Mouse (Mus musculus): ENCODE data around the gene Dact3.

The Dact3 gene

DNA sequence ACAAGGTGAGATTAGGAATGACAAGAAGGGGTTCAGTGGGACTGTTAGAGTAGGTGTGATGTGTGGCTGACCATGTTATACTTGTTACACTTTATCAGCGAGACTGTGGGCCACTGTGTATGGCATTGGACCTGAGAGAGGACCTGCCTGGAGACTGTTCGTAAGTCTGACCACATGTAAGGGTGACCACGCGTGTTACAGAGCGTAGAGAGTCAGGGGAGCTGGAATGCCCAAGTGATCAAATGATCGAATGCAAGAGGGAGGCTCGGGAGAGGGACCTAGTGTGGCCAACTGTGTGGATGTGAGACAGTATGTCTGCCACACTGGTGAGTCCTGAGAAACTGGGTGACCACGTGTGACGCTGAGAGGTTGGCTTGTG, 17.2 kb downstream of the Dact3 start:
- no peak for DNase-seq (ENCODE audit: low read depth)

GRCm38 (mm10) chr7:16893612-16894011, 18.5 kb downstream of the Dact3 start:
- DNase-seq (ENCODE audit: low read depth): no peak

GRCm38 (mm10) chr7:16894279-16894678, 19.2 kb downstream of the Dact3 start:
- no peak for DNase-seq (ENCODE audit: low read depth)

DNA sequence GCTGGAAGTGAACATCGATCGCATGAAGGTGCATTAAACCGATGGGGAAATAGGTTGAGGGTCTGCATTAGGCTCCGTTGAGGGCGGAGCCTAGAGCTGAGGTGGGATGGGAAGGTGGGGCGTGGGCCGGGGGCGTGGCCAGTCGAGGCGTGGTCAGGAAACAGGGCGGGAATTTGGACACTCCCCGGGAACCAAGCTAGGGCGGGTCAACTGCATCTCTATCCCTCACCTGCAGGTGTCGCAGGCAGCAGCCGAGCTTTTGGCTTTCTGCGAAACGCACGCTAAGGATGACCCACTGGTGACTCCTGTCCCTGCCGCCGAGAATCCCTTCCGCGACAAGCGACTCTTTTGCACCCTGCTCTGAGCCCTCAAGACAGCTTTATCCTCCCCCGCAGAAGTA, 19.9 kb downstream of the Dact3 start:
- DNase-seq (ENCODE audit: low read depth): peak; percentile 76

DNA sequence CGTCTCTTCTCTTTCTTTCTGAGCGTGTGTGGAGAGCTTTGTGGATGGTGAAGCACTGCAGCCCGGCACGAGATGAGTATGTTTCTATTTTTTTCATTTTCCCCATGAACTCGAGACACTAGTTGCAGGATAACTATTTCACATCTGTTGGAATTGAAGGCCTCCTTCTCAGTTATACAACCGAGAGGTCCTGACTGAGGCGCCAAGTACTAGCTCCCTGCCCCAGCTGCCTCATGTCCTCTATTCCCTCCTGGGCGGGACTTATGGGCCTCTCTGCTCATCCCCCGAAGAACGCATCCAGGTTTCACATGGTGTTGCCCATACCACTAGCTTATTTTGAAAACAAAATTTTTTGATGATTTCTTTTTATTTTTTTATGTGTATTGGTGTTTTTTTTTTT, 20.4 kb downstream of the Dact3 start:
- no peak for DNase-seq (ENCODE audit: low read depth)

DNA sequence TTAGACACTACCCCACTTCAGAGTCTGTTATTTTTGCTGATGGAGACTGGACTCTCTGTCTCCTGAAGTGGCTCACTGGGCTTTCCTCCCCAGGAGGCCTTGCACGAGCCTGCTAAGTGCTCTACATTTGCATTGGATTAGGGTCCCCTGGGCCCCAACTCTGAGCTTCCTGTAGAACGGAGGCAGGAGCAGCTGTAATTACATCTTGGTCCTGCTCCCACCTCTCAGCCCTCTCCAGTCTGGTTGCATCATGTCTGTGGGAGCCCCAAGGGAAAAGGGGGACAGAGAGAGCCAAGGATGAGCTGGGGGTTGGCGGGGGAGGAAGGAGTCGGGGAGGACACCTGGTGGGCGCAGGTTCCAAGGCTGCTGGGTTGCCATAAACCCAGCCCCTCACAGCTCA, 25.4 kb downstream of the Dact3 start:
- DNase-seq (ENCODE audit: low read depth): no peak

DNA sequence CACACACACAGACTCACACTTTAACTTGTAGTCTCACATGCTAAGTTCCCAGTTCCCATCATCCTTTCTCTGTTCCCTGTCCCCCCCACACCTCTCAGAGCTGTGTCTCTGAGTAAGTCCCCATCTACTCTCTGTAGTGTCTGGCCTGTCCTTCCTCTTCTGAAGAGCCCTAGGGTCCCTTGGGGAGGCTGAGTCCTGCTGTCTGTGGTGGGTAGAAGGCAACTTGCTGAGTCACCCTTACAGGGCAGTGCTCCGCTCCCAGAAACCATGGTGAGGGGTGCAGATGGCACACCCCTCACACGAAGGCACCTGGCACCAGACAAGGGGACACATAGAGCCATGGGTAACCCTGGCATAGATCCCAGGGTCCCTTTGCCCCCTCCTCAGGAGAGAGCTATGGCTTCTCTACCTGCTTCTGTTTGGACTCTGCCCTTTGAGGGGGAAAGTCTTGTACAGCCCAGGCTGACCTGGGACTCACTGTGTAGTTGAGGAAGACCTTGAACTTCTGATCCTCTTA, 28.4 kb downstream of the Dact3 start:
- DNase-seq (ENCODE audit: low read depth): no peak

DNA sequence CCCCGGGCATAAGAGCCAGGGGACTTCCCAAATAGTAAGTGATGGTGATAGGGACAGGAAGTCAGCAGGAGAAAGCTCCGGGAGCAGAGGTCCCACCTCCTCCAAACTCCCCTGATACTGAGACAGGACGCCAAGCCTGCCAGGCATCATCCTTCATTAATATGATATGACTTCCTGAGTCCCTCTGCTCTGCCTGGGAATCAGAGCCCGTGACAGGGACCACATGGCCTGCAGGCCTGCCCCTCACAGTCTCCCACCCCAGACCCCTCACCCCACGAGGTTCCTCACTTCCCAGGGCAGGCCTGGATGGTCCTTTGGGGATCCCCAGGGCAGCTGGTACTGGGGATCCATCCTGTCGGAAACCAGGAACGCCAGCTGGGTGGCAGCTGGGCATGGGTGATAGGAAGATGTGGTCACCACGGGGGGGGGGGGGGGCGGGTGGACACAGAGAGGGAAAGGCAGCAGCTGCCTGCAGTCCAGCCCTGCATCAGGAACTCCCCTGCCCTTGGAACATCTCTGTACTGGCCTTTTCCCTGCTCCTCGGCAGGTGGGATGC, 29.1 kb downstream of the Dact3 start:
- DNase-seq (ENCODE audit: low read depth): no peak

DNA sequence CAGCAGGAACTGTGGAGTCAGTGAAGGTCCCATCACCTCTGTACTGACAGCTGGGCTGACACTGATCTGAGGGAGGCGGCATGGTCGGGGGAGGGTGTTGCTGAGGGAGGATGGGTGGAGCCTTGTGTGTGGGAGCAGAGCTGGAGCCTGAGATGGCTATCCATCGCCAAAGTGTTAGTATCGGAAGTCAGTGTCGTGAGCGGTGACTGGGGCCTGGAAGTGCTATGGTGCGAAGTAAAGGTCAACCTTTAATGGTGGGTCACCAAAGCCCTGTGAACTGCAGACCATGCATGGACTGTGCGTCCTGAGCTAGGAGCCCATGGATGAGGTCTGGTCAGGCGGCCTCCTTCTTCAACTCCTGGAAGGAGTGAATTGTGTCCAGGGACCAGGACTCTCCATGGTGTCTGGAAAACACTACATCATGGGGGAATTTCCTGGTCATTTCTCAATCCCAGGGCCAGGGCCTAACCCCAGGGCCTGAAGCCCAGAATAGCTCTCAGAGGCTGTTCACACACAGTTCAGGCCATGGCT, 30.4 kb downstream of the Dact3 start:
- DNase-seq (ENCODE audit: low read depth): peak; percentile 46

- peak; percentile 74 for DNase-seq (ENCODE audit: low read depth)
Observed at GRCm38 (mm10) chr7:16906281-16906680, 31.2 kb downstream of the Dact3 start, which contains the start of gene Ptgir. Gene Ptgir (plus strand): TSS chr7:16906490.

DNA sequence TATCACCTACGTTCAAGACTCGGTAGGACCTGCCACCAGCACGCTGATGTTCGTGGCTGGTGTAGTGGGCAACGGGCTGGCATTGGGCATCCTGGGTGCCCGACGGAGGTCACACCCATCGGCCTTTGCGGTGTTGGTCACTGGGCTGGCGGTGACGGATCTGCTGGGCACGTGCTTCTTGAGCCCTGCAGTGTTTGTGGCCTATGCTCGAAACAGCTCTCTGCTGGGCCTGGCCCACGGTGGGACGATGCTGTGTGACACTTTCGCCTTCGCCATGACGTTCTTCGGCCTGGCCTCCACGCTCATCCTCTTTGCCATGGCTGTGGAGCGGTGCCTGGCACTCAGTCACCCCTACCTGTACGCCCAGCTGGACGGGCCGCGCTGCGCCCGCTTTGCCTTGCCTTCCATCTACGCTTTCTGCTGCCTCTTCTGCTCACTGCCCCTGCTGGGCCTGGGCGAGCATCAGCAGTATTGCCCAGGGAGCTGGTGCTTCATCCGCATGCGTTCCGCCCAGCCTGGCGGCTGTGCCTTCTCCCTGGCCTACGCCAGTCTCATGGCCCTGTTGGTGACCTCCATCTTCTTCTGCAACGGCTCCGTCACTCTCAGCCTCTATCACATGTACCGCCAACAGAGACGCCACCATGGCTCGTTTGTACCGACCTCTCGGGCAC, 31.9 kb downstream of the Dact3 start:
- DNase-seq (ENCODE audit: low read depth): no peak

DNA sequence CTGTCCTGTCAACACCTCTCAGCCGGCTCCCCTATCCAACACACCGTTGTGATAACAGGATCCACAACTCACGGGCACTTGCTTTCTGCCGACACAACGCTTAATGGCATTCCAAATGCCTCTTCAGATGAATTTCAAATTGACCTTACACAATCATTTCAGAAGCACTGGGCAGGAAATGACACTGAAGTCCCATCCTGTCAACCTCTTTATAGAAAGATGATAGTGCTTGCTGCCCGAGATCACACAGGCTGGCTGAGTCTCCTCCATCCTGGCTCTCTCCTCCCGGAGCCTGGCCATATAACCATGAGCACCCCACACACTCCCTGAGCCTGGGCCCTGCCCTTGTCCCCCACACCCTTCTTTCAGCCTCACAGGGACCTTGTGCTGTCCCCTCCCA, 32.7 kb downstream of the Dact3 start:
- DNase-seq (ENCODE audit: low read depth): peak; percentile 41

DNA sequence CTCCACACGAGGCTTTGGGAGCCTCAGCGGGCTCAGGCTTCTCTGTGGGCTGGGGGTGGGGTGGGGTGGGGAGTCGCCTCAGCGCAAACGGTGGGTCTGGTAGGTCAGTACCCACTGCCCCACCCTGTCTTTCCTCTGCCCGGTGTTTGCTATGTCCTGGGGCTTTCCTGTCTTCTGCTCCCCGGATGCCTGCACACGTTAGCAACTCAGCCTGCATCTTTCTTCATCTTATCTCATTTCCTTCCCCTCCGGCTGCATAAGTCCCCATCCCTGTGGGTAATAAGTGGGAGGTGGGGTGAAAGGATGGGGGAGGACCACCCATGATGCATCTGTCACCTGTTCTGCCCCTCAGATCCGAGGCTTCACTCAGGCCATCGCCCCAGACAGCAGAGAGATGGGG, 33.2 kb downstream of the Dact3 start:
- DNase-seq (ENCODE audit: low read depth): peak; percentile 46

DNA sequence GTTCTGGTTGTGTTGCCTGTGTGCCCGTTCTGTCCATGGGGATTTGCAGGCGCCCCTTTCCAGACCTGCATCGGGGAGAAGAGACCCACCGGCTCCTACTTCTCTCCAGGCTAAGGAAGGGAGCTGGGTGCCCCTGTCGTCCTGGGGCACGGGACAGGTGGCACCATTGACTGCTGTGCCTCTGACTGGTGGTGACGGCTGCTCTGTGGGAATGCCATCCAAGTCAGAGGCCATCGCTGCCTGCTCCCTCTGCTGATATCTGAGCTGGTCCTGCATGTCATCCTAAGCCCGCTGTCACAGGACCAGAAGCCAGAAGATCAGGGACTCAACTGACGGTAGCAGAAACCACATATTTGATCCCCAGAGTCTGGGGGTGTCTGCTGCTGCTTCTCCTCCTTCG, 33.7 kb downstream of the Dact3 start:
- DNase-seq (ENCODE audit: low read depth): no peak

- no peak for DNase-seq (ENCODE audit: low read depth)
Observed at GRCm38 (mm10) chr7:16909909-16910308, 34.8 kb downstream of the Dact3 start.

DNA sequence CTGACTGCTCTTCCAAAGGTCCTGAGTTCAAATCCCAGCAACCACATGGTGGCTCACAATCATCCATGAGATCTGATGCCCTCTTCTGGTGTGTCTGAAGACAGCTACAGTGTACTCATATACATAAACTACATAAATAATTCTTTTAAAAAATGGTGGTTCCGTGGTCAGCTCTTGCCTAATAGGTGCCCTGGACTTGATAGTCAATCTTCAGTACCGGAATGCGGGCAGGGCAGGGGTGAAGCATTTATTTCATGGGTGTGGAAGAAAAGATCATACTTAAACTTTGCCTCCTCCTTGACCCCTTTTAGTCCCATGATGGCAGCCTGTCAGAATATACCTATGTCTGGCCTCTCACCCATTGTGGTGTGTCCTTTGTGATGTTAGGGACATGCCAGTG, 36.8 kb downstream of the Dact3 start:
- DNase-seq (ENCODE audit: low read depth): no peak

GRCm38 (mm10) chr7:16912360-16912759, 37.2 kb downstream of the Dact3 start:
- no peak for DNase-seq (ENCODE audit: low read depth)

- peak; percentile 88 for DNase-seq (ENCODE audit: low read depth)
Observed at GRCm38 (mm10) chr7:16913806-16914452, 38.8 kb downstream of the Dact3 start.

- DNase-seq (ENCODE audit: low read depth): no peak
Observed at GRCm38 (mm10) chr7:16914453-16915343, 39.6 kb downstream of the Dact3 start.

DNA sequence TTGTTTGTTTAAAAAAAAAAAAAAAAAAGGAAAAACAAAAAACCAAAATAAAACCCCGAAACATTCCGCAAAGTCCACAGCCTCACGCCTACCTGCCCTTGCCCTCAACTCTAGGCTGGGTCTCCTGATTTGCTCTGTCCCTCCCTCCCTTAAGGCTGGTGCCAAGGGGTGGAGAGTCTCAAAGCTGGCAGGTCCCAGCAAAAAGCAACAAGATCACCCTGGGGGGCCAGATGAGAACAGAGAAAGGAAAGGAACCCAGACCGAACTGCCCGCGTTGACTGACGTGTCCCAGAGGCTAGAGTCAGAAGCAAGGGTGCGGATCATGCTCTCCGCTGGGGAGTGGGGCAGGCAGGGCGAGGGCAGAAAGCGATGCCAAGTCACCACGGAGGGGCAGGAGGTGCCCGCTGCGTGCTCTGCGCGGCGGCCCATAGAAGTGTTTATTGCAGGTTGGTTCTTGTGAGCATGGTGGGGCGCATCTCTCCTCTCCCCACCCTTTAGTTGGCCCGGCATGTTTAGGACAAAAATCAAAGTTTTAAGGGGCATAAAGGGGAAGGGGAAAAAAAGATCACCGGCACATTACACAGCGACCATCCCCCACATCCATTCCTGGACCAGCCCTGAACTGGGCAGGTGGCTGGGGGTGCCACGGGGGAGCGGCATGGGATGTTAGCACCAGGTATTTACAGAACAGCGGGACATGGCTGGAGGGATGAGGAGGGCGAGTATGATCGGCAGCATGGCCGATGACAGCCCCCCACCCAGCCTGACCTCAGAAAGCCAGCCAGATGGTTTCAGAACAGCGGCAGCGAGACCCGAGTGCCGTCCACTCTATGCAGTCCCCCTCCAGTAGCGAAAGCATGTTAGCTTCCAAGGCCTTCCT, 40.6 kb downstream of the Dact3 start:
- no peak for DNase-seq (ENCODE audit: low read depth)

All from naive thymus-derived CD4-positive, alpha-beta T cell, adult 2 months (primary cell).